10 mouse cellular contexts compared by ENCODE assay signal in the genomic region with DNA sequence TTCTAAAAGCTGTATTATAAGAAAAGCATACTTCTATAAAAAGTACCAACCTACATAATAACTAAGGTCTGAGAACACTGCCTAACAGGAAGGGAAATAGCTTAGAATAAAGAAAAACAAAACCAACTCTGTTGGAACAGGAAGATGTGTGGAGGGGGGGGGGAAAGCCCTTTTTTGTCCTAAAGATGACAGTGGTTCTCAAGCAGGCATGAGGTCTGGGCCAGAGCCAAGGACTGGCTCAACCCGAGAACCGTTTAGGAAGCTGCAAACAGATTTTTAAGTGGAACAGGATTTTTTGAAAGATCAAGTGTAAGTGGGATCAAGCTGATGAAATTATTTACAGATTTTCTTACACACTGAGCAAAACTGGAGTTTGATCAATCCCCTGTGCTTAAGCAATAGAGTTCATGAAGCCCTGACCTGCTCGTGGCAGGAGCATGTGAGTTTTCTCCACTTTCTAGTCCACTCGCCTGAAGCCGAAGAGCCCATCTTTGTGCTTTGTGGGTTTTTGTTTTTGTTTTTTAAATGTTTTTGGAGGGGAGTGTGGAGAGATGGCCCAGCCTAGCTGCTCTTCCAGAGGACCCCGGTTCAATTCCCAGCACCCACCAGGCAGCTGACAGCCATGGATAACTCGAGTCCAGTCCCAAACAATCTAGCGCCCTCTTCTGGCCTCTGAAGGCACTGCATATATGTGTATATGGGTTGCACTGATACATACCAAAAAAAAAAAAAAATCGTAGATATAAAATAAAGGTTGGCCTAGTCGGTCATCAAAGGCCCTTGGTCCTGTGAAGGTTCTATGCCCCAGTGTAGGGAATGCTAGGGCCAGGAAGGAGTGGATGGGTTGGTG. TPM values are rescaled to one million over a fixed set of nuclear protein-coding genes. Genes with fewer than 3 reads are reported as not detected.
DNase-seq lines count a peak whose midpoint lies in the region; ATAC-seq and TF ChIP-seq lines count a peak whose summit lies in the region.
"Had no signal": no experiment of that assay in that cellular context is flagged by ENCODE, and none has a peak within 500 bp of the region (broad histone marks: within the 10 kb centered on the region; RNA-seq: fewer than 3 reads in every experiment).

No protein-coding gene starts in this region.

- no peak for ATAC-seq in liver, embryonic 12.5 days
- ATAC-seq in forebrain, postnatal 0 days, result no peak

- no peak for TF ChIP-seq POLR2A in liver, adult 2 months (IDR thresholded peaks at IDR 0.05; ENCODE audit: extremely low read depth, insufficient read depth, low read length)
- TF ChIP-seq POLR2A in testis, adult 2 months (IDR thresholded peaks at IDR 0.05; ENCODE audit: control insufficient read depth, low read depth, low read length), result no peak

- WGBS in liver, adult 2 months, result 47% methylated on average over 10 of the region's 10 CpGs
- WGBS in liver, embryonic 12.5 days (ENCODE audit: insufficient replicate concordance), result 68% methylated on average over 10 of the region's 10 CpGs
- 81% methylated on average over 10 of the region's 10 CpGs for WGBS in forebrain, postnatal 0 days

- peak; percentile 95 for DNase-seq in liver, adult 2 months (ENCODE audit: extremely low read depth, low read depth, low spot score)
- peak; percentile 53 for DNase-seq in ES-CJ7 (ENCODE audit: low read depth, low spot score)
- DNase-seq in T-cell, adult 2 months (ENCODE audit: low spot score), result peak; percentile 22
- no peak for DNase-seq in embryo, embryonic 10 days (ENCODE audit: low spot score)
- no peak for DNase-seq in forebrain, postnatal 0 days
- DNase-seq: left cerebral cortex, postnatal 4 days had no signal

- H3K27ac ChIP-seq in liver, adult 2 months (replicated peaks; ENCODE audit: insufficient read depth, low read depth, low read length), result peak overlapping the region; percentile 93
- no peak overlapping the region for H3K27ac ChIP-seq in liver, embryonic 12.5 days
- H3K27ac ChIP-seq in testis, adult 2 months (ENCODE audit: control insufficient read depth, insufficient read depth, low read depth, low read length), result no peak overlapping the region
- H3K27ac ChIP-seq in forebrain, postnatal 0 days (ENCODE audit: low read depth, low read length), result no peak overlapping the region
- H3K27ac ChIP-seq: heart, embryonic 10.5 days; hindbrain, embryonic 15.5 days had no signal

- H3K4me1 ChIP-seq in liver, adult 2 months (ENCODE audit: control insufficient read depth, insufficient read depth, low read length), result peaks cover 8% of the 10 kb centered on the region; the same call in 1 of the 2 replicates
- 0 out of 2 replicates have a peak, but pooled peaks cover 4% of the 10 kb centered on the region for H3K4me1 ChIP-seq in liver, embryonic 12.5 days
- H3K4me1 ChIP-seq in testis, adult 2 months (ENCODE audit: control insufficient read depth, insufficient read depth, low read length), result peaks cover 2% of the 10 kb centered on the region; the same call in 1 of the 2 replicates
- no peaks in the 10 kb centered on the region for H3K4me1 ChIP-seq in forebrain, postnatal 0 days (ENCODE audit: insufficient read depth)
- H3K4me1 ChIP-seq: hindbrain, embryonic 15.5 days had no signal

- no peak overlapping the region for H3K4me3 ChIP-seq in liver, adult 2 months (ENCODE audit: insufficient read depth, low read depth, low read length)
- H3K4me3 ChIP-seq in liver, embryonic 12.5 days, result no peak overlapping the region
- H3K4me3 ChIP-seq in testis, adult 2 months (ENCODE audit: control insufficient read depth, low read depth, low read length), result no peak overlapping the region
- no peak overlapping the region for H3K4me3 ChIP-seq in forebrain, postnatal 0 days (ENCODE audit: low read depth, low read length)
- H3K4me3 ChIP-seq: heart, embryonic 10.5 days; hindbrain, embryonic 15.5 days had no signal

- TF ChIP-seq CTCF in liver, adult 2 months (IDR thresholded peaks at IDR 0.05; ENCODE audit: low read depth, low read length), result peak; percentile 59
- TF ChIP-seq CTCF in testis, adult 2 months (IDR thresholded peaks at IDR 0.05; ENCODE audit: control insufficient read depth, insufficient read depth, insufficient replicate concordance, low read depth, low read length), result peak; percentile 48; the same call in 1 of the 2 replicates
- no peak for TF ChIP-seq CTCF in forebrain, postnatal 0 days (IDR thresholded peaks at IDR 0.05; ENCODE audit: low read depth)

- no peak overlapping the region for H3K4me2 ChIP-seq in liver, embryonic 12.5 days
- no peak overlapping the region for H3K4me2 ChIP-seq in forebrain, postnatal 0 days (ENCODE audit: low read depth)
- H3K4me2 ChIP-seq: hindbrain, embryonic 15.5 days had no signal

- H3K36me3 ChIP-seq in liver, adult 2 months (ENCODE audit: control insufficient read depth, insufficient read depth, low read length), result no peaks in the 10 kb centered on the region
- no peaks in the 10 kb centered on the region for H3K36me3 ChIP-seq in liver, embryonic 12.5 days
- no peaks in the 10 kb centered on the region for H3K36me3 ChIP-seq in testis, adult 2 months (ENCODE audit: control insufficient read depth, insufficient read depth, low read length)
- H3K36me3 ChIP-seq in forebrain, postnatal 0 days (ENCODE audit: insufficient read depth), result no peaks in the 10 kb centered on the region
- H3K36me3 ChIP-seq: heart, embryonic 10.5 days; hindbrain, embryonic 15.5 days had no signal

- H3K27me3 ChIP-seq in liver, adult 2 months (ENCODE audit: control insufficient read depth, insufficient read depth, low read length), result no peaks in the 10 kb centered on the region
- H3K27me3 ChIP-seq in liver, embryonic 12.5 days (replicated peaks), result peaks cover 4% of the 10 kb centered on the region; the same call in 1 of the 2 replicates
- H3K27me3 ChIP-seq in testis, adult 2 months (ENCODE audit: control insufficient read depth, insufficient read depth, low read length), result no peaks in the 10 kb centered on the region
- no peaks in the 10 kb centered on the region for H3K27me3 ChIP-seq in forebrain, postnatal 0 days (ENCODE audit: insufficient read depth, low read length)
- H3K27me3 ChIP-seq: hindbrain, embryonic 15.5 days had no signal

- H3K79me2 ChIP-seq in liver, adult 2 months (ENCODE audit: control insufficient read depth, insufficient read depth, low read length), result no peaks in the 10 kb centered on the region

- H3K9ac ChIP-seq in liver, adult 2 months (ENCODE audit: low read depth, low read length), result no peak overlapping the region
- H3K9ac ChIP-seq in liver, embryonic 12.5 days, result no peak overlapping the region
- no peak overlapping the region for H3K9ac ChIP-seq in forebrain, postnatal 0 days
- H3K9ac ChIP-seq: hindbrain, embryonic 15.5 days had no signal

- H3K9me3 ChIP-seq in liver, embryonic 12.5 days (replicated peaks), result no peaks in the 10 kb centered on the region
- H3K9me3 ChIP-seq in forebrain, postnatal 0 days (ENCODE audit: low read length), result no peaks in the 10 kb centered on the region
- H3K9me3 ChIP-seq: heart, embryonic 10.5 days; hindbrain, embryonic 15.5 days had no signal

RNA-seq across cellular contexts. Expression of a gene that starts 35.5 kb away (rescaled TPM):
- total RNA-seq in liver, adult 2 months (2014; rRNA removed), result 195 and 200 TPM in 2 replicates
- 133 TPM in 2 replicates for polyA plus RNA-seq in liver, adult 2 months (2012; rRNA removed)
- polyA plus RNA-seq in liver, embryonic 12.5 days (2016; fragmentation: Nextera tagmentation; extraction: Ambion mirVana), result 3.4 and 3.7 TPM in 2 replicates
- 0.67 and 0.81 TPM in 2 replicates for polyA plus RNA-seq in testis, adult 2 months (2012; rRNA removed)
- total RNA-seq in forebrain, postnatal 0 days (2014; rRNA removed), result 3.7 and 3.8 TPM in 2 replicates
- polyA plus RNA-seq in forebrain, postnatal 0 days (2015; fragmentation: Nextera tagmentation; extraction: Ambion mirVana), result 1.5 and 1.7 TPM in 2 replicates

RNA-seq across cellular contexts. Expression of a gene that starts 52.0 kb away (rescaled TPM):
- total RNA-seq in liver, adult 2 months (2014; rRNA removed), result 1.0 and 1.3 TPM in 2 replicates
- polyA plus RNA-seq in liver, adult 2 months (2012; rRNA removed), result 0.21 and 0.24 TPM in 2 replicates
- polyA plus RNA-seq in liver, embryonic 12.5 days (2016; fragmentation: Nextera tagmentation; extraction: Ambion mirVana), result 58.1 and 58.9 TPM in 2 replicates
- 3.3 and 4.3 TPM in 2 replicates for polyA plus RNA-seq in testis, adult 2 months (2012; rRNA removed)
- total RNA-seq in forebrain, postnatal 0 days (2014; rRNA removed), result 6.9 and 9.1 TPM in 2 replicates
- polyA plus RNA-seq in forebrain, postnatal 0 days (2015; fragmentation: Nextera tagmentation; extraction: Ambion mirVana), result 3.4 and 5.3 TPM in 2 replicates

RNA-seq across cellular contexts. Expression of a gene that starts 52.0 kb away (rescaled TPM):
- total RNA-seq in liver, adult 2 months (2014; rRNA removed), result 8.3 and 9.1 TPM in 2 replicates
- 1.8 and 2.1 TPM in 2 replicates for polyA plus RNA-seq in liver, adult 2 months (2012; rRNA removed)
- polyA plus RNA-seq in liver, embryonic 12.5 days (2016; fragmentation: Nextera tagmentation; extraction: Ambion mirVana), result 3.0 and 4.3 TPM in 2 replicates
- polyA plus RNA-seq in testis, adult 2 months (2012; rRNA removed), result 1.1 and 1.6 TPM in 2 replicates
- 5.8 and 8.2 TPM in 2 replicates for total RNA-seq in forebrain, postnatal 0 days (2014; rRNA removed)
- polyA plus RNA-seq in forebrain, postnatal 0 days (2015; fragmentation: Nextera tagmentation; extraction: Ambion mirVana), result 2.3 and 2.4 TPM in 2 replicates

Comparison
In these comparisons a context has a peak if more than half of its experiments do, and no peak if none do; other contexts are left out.
1. RNA of a gene that starts 35.5 kb away (polyA plus RNA-seq): 133 TPM in liver, adult 2 months; 3.4 to 3.7 TPM in liver, embryonic 12.5 days, 1.5 to 1.7 TPM in forebrain, postnatal 0 days and 0.67 to 0.81 TPM in testis, adult 2 months; every median in the first group is over 10 times any median in the second.
2. DNase-seq: peak in liver, adult 2 months (single experiment), ES-CJ7 (single experiment) and T-cell, adult 2 months (single experiment); none in embryo, embryonic 10 days (single experiment) and forebrain, postnatal 0 days (single experiment).